Mouse (Mus musculus): Measurements from ENCODE around the gene Spc24.

GRCm38 (mm10) chr9:21732288-21732687, 27.8 kb downstream of the Spc24 start:
- TF ChIP-seq CTCF (IDR thresholded peaks at IDR 0.05; ENCODE audit: low read depth, low read length) (no peak), POLR2A (IDR thresholded peaks at IDR 0.05; ENCODE audit: borderline replicate concordance, low read depth, low read length) (no peak)

Measured in bone marrow macrophage, adult 2 months (primary cell).